13 mouse cellular contexts compared by ENCODE assay signal in the genomic region with DNA sequence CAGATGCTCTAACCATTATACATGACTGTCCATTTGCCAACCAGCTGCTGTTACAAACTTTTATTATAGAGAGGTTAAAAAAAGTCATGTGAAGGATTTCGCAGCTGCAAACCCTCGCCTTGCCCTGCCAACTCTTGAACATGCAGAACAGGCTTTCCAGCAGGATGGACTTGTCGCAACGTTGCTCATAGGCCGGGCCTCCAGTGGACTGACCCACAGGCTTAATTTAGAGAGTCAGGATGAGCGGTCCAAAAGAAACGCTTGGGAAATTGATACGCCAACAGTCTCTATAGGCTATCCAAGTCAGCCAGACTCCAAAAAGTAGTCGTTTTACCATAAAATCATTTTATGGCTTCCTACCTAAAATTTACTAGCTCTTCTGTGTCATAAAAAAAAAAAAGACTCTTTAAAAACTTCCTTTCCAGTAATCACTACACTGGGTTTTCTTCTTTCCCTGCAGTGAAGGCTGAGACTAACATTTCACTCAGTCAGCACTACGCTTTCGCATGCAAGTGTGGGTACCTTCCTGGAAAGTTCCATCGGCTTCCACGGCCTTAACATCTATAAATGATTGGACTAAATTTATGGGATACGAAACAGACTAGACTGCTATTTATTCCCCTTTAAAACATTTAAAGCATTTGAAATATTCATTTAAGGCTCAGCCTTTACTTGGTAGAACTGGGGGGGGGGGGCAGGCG.
"Had no signal": no experiment of that assay in that cellular context is flagged by ENCODE, and none has a peak within 500 bp of the region (broad histone marks: within the 10 kb centered on the region; RNA-seq: fewer than 3 reads in every experiment).

No protein-coding gene starts in this region.

- H3K36me3 ChIP-seq: kidney, embryonic 15.5 days; liver, embryonic 13.5 days had no signal

- H3K4me3 ChIP-seq: kidney, embryonic 15.5 days; layer of hippocampus, adult 2 months; liver, embryonic 13.5 days had no signal

- H3K27me3 ChIP-seq: kidney, embryonic 15.5 days; liver, embryonic 13.5 days had no signal

- H3K9me3 ChIP-seq: kidney, embryonic 15.5 days; liver, embryonic 13.5 days had no signal

- DNase-seq: kidney, adult 2 months; layer of hippocampus, adult 9-11 months; liver, embryonic 13.5 days; lung, adult 2 months; lung, postnatal 14 days; lung, postnatal 4 days; midbrain, embryonic 14.5 days; thymus, adult 18-20 months; thymus, postnatal 36 days had no signal

- H3K9ac ChIP-seq: kidney, embryonic 15.5 days; liver, embryonic 13.5 days had no signal

- H3K4me2 ChIP-seq: kidney, embryonic 15.5 days; liver, embryonic 13.5 days; midbrain, embryonic 11.5 days had no signal

- H3K27ac ChIP-seq: kidney, embryonic 15.5 days; layer of hippocampus, adult 2 months; liver, embryonic 13.5 days had no signal

- H3K4me1 ChIP-seq: liver, embryonic 13.5 days had no signal

- ATAC-seq: intestine, postnatal 0 days had no signal
